Mouse (Mus musculus) hindbrain, embryonic 14.5 days (tissue): ENCODE measurements around the gene Gm8251. TPM values are rescaled to one million over a fixed set of nuclear protein-coding genes. Genes with fewer than 3 reads are reported as not detected.
"Not testable (repeated sequence)": the region's sequence is repeated elsewhere in the genome, so short reads cannot be mapped to it uniquely, and the experiment has no call there.

ENCODE experiments used
- ATAC-seq: fragments of 200-750 bp; cut with Nextera tagmentation; 2 replicates; pipeline ENCODE4 v1.8.0; 2017; ENCODE audit warnings: moderate number of reproducible peaks, mild to moderate bottlenecking, moderate TSS enrichment, moderate library complexity; ENCODE audit not compliant: low FRiP score
- DNase-seq: peaks from one replicate; pipeline ENCODE4 v3.0.0-alpha.2; 2015; ENCODE audit warnings: low spot score
- H3K27ac ChIP-seq: fragments of 300-500 bp; sonication (generic); 2 replicates; pipeline ENCODE4 v1.5.1; 2014; ENCODE audit warnings: mild to moderate bottlenecking, moderate library complexity
- H3K27me3 ChIP-seq: fragments of 300-500 bp; sonication (generic); 2 replicates; pipeline ENCODE4 v1.6.1; 2014; ENCODE audit warnings: mild to moderate bottlenecking, low read length, mixed read lengths; ENCODE audit not compliant: control insufficient read depth, insufficient read depth
- H3K36me3 ChIP-seq: fragments of 300-500 bp; sonication (generic); replicated peaks from 2 replicates; pipeline ENCODE4 v1.6.1; 2014; ENCODE audit not compliant: control insufficient read depth, insufficient read depth
- H3K4me1 ChIP-seq: fragments of 300-500 bp; sonication (generic); replicated peaks from 2 replicates; pipeline ENCODE4 v1.6.1; 2014; ENCODE audit warnings: antibody characterized with exemption, low read length, mixed read lengths; ENCODE audit not compliant: control insufficient read depth, insufficient read depth
- H3K4me2 ChIP-seq: fragments of 300-500 bp; sonication (generic); replicated peaks from 2 replicates; pipeline ENCODE4 v1.6.1; 2014; ENCODE audit warnings: mild to moderate bottlenecking, moderate library complexity
- H3K4me3 ChIP-seq: fragments of 300-500 bp; sonication (generic); replicated peaks from 2 replicates; pipeline ENCODE4 v1.5.1; 2014; ENCODE audit warnings: mild to moderate bottlenecking, low read length
- H3K9ac ChIP-seq: fragments of 300-500 bp; sonication (generic); 2 replicates; pipeline ENCODE4 v1.6.1; 2014
- H3K9me3 ChIP-seq: fragments of 300-500 bp; sonication (generic); 2 replicates; pipeline ENCODE4 v1.6.1; 2016; ENCODE audit warnings: low read length; ENCODE audit not compliant: control insufficient read depth
- WGBS: fragments of 180-500 bp; shearing (Covaris S2); extraction: QIAGEN DNeasy Blood & Tissue Kit; methylation state at CpG from one replicate; pipeline ENCODE4 v1.1.7; 2014; 5-methylcytosine and 5-hydroxymethylcytosine counted together
- polyA plus RNA-seq: library from polyadenylated mRNA; unstranded; fragments of >200 nt; fragmentation: Nextera tagmentation; extraction: Ambion mirVana; gene quantifications from 2 replicates; pipeline ENCODE4 v1.2.1, GENCODE M21; 2014

Gm8251 gene
- 0.07 TPM in 1 of 2 replicates, not detected in the other for polyA plus RNA-seq

DNA sequence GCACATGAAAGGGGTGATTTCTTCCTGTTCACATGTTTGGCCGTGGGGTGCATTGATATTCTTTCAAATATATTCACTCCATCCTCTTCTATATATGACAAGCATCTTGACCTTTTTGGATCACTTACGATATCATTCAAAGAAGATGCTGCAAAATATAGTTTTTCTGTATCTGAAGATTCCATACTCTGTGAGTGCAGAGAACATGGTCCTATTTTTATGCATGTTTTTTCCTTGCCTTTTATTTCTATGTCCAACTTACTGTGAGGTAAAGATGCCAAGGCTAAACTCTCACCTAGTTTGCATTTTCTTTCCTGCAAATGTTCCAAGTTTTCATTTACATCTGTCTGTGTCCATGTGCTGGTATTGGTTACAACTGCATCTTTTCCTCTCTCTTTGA, at the start of gene Gm8251:
Gm8251 (minus strand) TSS at position 101 of the 400 bp plus-strand sequence.
- ATAC-seq = no peak
- no peaks in the 10 kb centered on the region for H3K4me1 ChIP-seq
- WGBS = 94% methylated on average over 2 of the region's 2 CpGs

DNA sequence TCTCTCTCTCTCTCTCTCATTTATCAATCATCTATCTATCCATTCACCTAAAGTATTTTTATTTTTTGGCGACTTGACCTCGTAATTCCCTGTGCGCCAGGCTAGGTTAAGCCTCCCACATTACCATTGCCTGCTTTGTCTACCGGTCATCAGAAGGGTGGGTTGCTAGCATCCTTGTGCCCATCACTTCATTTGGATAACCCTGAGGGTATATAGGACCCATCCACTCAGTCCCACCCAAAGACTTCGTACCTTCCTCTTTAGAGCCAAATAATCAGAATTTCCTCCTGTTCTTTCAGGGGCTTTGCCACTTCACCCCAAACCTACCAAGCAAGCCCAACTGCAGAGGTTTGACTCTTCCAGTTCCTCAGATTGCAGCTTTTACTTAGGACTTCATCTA, 41.2 kb upstream of the Gm8251 start:
- peaks cover 8% of the 10 kb centered on the region for H3K4me1 ChIP-seq
- 9% methylated on average over 5 of the region's 5 CpGs for WGBS
- no peak for ATAC-seq
- no peaks in the 10 kb centered on the region for H3K27me3 ChIP-seq
- H3K27ac ChIP-seq = no peak overlapping the region
- H3K4me3 ChIP-seq = peak overlapping the region; percentile 86
- H3K9me3 ChIP-seq = no peaks in the 10 kb centered on the region
- H3K36me3 ChIP-seq = peaks cover 20% of the 10 kb centered on the region
- no peak for DNase-seq
- H3K9ac ChIP-seq = peak overlapping the region; percentile 68
- H3K4me2 ChIP-seq = peak overlapping the region; percentile 77

More for the DNA sequence above, at the start of gene Gm8251:
- no peak for DNase-seq
- Histone ChIP-seq H3K27ac (no peak within 1 kb of the TSS), H3K9ac (no peak within 1 kb of the TSS), H3K27me3 (no peaks in the 10 kb centered on the region), H3K4me2 (no peak within 1 kb of the TSS), H3K4me3 (no peak within 1 kb of the TSS), H3K9me3 (no peaks in the 10 kb centered on the region), H3K36me3 (no peaks in the 10 kb centered on the region)

DNA sequence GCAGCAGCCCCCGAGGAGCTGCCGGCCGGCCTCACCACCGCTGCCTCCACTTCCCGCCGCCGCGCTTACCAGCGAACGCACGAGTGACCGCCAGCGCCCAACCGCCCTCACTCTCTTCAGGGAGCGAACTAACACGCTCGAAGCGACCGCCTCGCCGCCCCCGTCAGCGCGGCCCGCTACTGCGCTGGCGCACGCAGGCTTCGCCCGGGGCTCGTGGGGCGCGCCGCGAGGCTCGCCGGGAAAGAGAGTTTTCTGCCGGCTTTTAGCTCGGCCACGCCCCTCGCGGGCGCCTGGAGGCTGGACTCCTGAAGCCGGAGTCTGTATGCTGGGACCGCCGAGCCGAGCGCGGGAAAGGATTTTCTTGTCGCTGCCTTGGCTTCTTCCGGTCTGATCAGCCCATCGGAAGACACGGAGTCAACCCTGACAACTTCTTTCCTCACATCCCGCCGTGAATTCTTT, 40.6 kb upstream of the Gm8251 start, which contains the start of gene Tex30:
Tex30 (minus strand) TSS at position 183 of the 459 bp plus-strand sequence.
- H3K4me3 ChIP-seq = peak within 1 kb of the TSS; percentile 86
- H3K4me1 ChIP-seq = peaks cover 8% of the 10 kb centered on the region
- no peaks in the 10 kb centered on the region for H3K9me3 ChIP-seq
- H3K36me3 ChIP-seq = peaks cover 16% of the 10 kb centered on the region
- H3K9ac ChIP-seq = peak within 1 kb of the TSS; percentile 68
- H3K27me3 ChIP-seq = no peaks in the 10 kb centered on the region
- ATAC-seq (peak; percentile 98), DNase-seq (peak; percentile 97)
- peak within 1 kb of the TSS; percentile 60 for H3K27ac ChIP-seq
- under 1% methylated on average over 54 of the region's 55 CpGs for WGBS
- peak within 1 kb of the TSS; percentile 77 for H3K4me2 ChIP-seq

DNA sequence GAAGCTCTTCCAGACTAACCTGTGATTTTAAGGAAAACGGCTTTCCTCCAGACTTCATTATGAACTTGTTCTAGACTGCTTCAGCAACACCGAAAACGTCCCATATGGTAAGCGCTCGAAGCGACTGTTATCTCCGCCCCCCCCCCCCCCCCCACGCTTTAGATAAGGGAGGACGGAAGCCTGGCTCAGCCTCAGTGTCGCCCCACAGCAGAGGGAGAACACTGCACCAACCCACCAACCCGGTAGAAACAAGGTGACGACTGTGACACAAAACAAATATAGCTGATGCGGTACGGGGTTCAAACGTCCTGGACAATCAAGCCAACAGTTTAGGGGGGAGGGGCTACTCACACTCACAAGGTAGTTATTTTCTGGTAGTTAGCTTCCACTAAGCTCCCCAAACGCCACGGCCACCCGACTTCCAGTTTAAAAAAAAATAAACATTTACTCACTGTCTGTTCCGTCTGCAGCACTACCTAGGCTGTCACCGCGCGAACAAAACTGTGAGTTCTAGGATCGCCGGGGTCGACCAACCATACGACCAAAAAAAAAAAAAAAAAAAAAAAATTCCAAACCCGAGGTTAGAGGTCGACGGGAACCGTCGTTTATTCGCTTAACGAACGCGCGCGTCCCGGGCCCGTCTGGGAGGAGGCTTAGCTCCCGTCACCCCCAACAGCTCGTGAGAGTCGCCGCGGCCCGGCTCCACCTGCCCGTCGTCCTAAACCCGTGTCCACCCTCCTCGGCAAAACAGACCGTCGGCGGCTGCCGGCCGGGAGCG, 39.9 kb upstream of the Gm8251 start:
- H3K27ac ChIP-seq = peak overlapping the region; percentile 60
- DNase-seq = peak; percentile 36
- ATAC-seq = peak; percentile 78
- peak overlapping the region; percentile 77 for H3K4me2 ChIP-seq
- H3K36me3 ChIP-seq = peaks cover 18% of the 10 kb centered on the region
- peaks cover 8% of the 10 kb centered on the region for H3K4me1 ChIP-seq
- under 1% methylated on average over 55 of the region's 55 CpGs for WGBS
- no peaks in the 10 kb centered on the region for H3K9me3 ChIP-seq
- peak overlapping the region; percentile 86 for H3K4me3 ChIP-seq
- peak overlapping the region; percentile 68 for H3K9ac ChIP-seq
- no peaks in the 10 kb centered on the region for H3K27me3 ChIP-seq

DNA sequence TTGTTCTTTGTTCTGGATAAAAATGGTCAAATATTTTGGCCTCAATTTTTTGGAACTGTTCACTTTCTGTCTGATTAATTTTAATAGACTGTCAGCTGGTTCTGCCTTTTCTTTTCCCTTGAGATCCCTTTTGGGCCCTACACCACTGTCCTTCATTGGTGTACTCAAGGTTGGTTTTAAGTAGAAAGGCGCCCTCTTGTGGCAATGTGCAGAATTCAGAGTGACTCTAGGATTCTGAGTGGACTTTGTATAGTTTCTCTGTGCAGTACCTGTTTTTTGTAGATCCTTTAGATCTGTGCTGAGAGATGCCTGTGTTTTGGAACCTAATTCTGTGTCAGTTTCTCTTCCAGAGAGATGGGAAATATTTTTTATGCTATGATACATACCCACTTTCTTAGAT, 2.9 kb upstream of the Gm8251 start:
- DNase-seq (peak; percentile 56), ATAC-seq (no peak)
- H3K4me3 ChIP-seq = no peak overlapping the region
- H3K9me3 ChIP-seq = no peaks in the 10 kb centered on the region
- H3K9ac ChIP-seq = no peak overlapping the region
- no peak overlapping the region for H3K4me2 ChIP-seq
- H3K4me1 ChIP-seq = no peaks in the 10 kb centered on the region
- no peak overlapping the region for H3K27ac ChIP-seq
- no peaks in the 10 kb centered on the region for H3K36me3 ChIP-seq
- H3K27me3 ChIP-seq = no peaks in the 10 kb centered on the region
- WGBS = 0% methylated on average over 1 of the region's 1 CpGs

DNA sequence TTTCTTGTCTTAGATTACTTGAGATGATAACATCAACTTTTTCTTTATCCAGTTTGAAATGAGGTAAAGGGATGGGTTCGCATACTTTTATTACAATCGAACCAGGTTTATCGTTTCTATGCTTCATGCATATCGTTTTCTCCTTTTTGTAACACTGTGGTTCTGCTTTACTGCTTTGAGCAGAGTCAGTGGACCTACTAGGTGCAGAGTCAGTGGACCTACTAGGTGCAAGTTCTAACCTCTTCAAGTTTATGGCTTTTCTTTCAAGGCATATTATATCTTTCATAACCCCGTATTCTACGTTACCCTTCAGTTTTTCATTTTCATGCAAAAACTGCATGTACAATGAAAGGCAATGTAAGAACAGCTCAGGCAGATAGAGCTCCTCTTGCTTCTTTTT, 1.7 kb upstream of the Gm8251 start:
- 97% methylated on average over 6 of the region's 6 CpGs for WGBS
- Histone ChIP-seq H3K4me1 (no peaks in the 10 kb centered on the region), H3K9me3 (no peaks in the 10 kb centered on the region), H3K4me3 (no peak overlapping the region), H3K27ac (no peak overlapping the region), H3K9ac (no peak overlapping the region), H3K27me3 (no peaks in the 10 kb centered on the region), H3K36me3 (no peaks in the 10 kb centered on the region), H3K4me2 (no peak overlapping the region)
- DNase-seq = no peak
- ATAC-seq = no peak

DNA sequence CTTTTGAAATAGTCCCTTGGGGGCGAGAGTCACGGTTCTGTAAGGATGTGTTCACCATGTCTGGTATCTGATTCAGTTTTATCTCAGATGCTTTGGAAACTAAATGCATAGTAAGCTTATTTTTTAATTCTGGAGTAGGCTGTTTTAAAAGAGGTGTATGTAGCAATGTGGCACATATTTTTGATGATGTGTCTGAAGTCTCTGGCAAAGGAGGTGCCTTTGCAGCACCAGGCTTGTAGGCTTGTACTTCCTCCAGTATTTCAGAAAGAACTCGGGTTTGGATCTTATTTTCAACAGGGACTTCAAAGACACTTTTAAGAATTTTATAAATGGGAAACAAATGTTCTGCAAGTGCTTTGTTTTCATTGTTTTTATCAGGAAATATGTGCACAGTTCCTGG, 3.9 kb downstream of the Gm8251 start:
- DNase-seq = no peak
- no peak for ATAC-seq
- H3K27ac ChIP-seq = no peak overlapping the region
- no peak overlapping the region for H3K9ac ChIP-seq
- H3K4me1 ChIP-seq = no peaks in the 10 kb centered on the region
- H3K4me2 ChIP-seq = no peak overlapping the region
- no peaks in the 10 kb centered on the region for H3K27me3 ChIP-seq
- no peaks in the 10 kb centered on the region for H3K36me3 ChIP-seq
- WGBS = 90% methylated on average over 3 of the region's 3 CpGs
- H3K4me3 ChIP-seq = no peak overlapping the region
- no peaks in the 10 kb centered on the region for H3K9me3 ChIP-seq

DNA sequence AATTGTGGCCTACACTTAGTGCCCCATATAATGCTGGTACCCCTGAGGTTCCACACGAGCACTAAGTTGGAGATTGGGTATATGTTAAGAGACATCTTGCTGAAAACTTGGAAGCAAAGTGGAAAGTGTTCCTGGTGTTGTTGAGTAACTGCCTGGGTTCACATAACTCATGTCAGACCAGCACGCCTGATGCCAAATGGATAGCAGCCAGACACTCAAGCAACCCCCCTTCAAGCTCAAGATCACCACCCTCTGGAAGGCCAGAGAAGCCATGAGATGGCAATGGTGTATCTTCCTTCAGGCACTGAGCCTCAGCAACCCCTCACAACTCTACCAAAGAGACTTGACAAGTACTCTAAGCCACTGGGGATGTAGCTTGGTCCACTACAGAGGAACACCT, 15.2 kb downstream of the Gm8251 start:
- no peak overlapping the region for H3K9ac ChIP-seq
- H3K36me3 ChIP-seq = no peaks in the 10 kb centered on the region
- H3K4me3 ChIP-seq = no peak overlapping the region
- no peak overlapping the region for H3K27ac ChIP-seq
- ATAC-seq (no peak), DNase-seq (no peak)
- no peak overlapping the region for H3K4me2 ChIP-seq
- no peaks in the 10 kb centered on the region for H3K9me3 ChIP-seq
- 0 out of 2 replicates have a peak, but pooled peaks cover 3% of the 10 kb centered on the region for H3K4me1 ChIP-seq
- WGBS = 81% methylated on average over 2 of the region's 2 CpGs
- no peaks in the 10 kb centered on the region for H3K27me3 ChIP-seq

DNA sequence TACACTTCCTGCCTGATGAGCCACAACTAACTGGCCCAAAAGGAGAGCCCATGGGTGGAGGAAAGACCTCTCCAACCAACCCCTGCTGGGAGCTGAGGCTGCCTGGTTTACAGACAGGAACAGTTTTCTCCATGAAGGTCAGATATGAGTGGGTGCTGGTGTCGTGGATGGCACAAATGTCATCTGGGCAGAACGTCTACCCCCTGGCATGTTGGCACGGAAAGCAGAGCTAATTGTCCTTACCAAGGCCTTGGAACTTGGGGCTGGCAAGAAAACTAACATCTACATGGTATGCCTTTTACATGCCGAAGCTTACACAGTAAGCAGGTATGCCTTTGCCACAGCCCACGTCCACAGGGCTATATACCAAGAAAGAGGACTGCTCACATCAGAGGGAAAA, 16.0 kb downstream of the Gm8251 start:
- not testable (repeated sequence) for H3K4me1 ChIP-seq, H3K9me3 ChIP-seq, H3K27me3 ChIP-seq, DNase-seq, H3K4me3 ChIP-seq, H3K4me2 ChIP-seq, ATAC-seq, H3K36me3 ChIP-seq, H3K27ac ChIP-seq, H3K9ac ChIP-seq
- 90% methylated on average over 5 of the region's 5 CpGs for WGBS
